Mouse (Mus musculus) cerebellum, adult 2 months (tissue): ENCODE data around the gene Dus3l.

Source experiments
- CTCF ChIP-seq: fragments of 200-500 bp; IDR thresholded peaks from 2 replicates; pipeline ENCODE4 v1.5.1; 2011; ENCODE audit warnings: low read depth, mild to moderate bottlenecking, control low read depth, low read length, moderate library complexity, borderline replicate concordance; ENCODE audit not compliant: insufficient read depth
- POLR2A ChIP-seq: fragments of 200-500 bp; IDR thresholded peaks from 2 replicates; pipeline ENCODE4 v1.6.1; 2011; ENCODE audit warnings: low read length, control low read depth, borderline replicate concordance; ENCODE audit not compliant: insufficient read depth

DNA sequence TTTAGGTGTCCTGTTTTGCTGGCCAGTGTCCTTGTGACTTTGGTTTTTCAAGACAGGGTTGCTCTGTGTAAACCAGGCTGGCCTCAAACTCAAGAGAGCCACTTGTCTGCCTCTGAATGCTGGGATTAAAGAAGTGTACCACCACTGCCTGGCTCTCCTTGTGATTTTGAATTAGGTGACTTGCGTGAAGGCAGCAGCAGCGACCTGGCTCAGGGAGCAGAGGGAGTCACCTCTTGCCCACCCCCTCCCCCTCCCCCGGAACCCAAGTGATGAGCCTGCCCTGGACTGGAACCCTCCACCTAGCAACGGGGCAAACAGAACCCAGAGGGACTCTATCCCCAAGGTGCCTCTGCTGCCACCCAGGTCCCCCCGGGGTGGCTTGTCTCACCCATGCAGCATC is 5.4 kb downstream of the Dus3l start, which contains the start of gene Prr22:
- TF ChIP-seq POLR2A (no peak), CTCF (no peak)
